Mouse (Mus musculus): Measurements from ENCODE around the gene Rsph10b. TPM values are rescaled to one million over a fixed set of nuclear protein-coding genes. Genes with fewer than 3 reads are reported as not detected.
"Not testable (repeated sequence)": the region's sequence is repeated elsewhere in the genome, so short reads cannot be mapped to it uniquely, and the experiment has no call there.

Gene Rsph10b
- total RNA-seq, 2 experiments from 2014 or later = 4.0 to 5.3 TPM

DNA sequence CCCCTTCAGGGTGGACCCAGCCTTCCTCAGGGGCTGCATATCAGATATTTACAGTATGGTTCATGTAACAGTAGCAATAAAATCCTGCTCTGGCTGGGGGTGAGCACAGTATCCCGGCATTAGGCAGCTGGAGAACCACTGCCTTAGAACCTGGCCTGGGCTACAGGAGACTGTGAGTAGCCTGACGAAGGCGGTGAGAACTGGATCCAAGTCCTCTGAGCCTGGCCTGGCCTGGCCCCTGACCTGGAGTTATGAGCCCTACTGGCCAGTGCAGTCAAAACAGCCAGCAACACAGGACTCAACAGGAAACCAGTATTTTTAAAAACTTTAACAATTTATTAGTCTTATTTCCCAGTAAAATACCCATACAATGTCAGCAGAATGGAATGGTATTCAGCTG lies 54.8 kb downstream of the Rsph10b start:
- intact Hi-C loops (cut with DNase I) = no loop called here
- DNase-seq (ENCODE audit: low spot score in 2 of 2) = no peak

GRCm38 (mm10) chr5:143989046-143989445 lies 56.2 kb downstream of the Rsph10b start:
- no peak for DNase-seq (ENCODE audit: low spot score in 2 of 2)
- intact Hi-C loops (cut with DNase I) = no loop called here

GRCm38 (mm10) chr5:143990086-143990485 lies 57.3 kb downstream of the Rsph10b start:
- no peak for DNase-seq (ENCODE audit: low spot score in 2 of 2)
- intact Hi-C loops (cut with DNase I) = no loop called here

DNA sequence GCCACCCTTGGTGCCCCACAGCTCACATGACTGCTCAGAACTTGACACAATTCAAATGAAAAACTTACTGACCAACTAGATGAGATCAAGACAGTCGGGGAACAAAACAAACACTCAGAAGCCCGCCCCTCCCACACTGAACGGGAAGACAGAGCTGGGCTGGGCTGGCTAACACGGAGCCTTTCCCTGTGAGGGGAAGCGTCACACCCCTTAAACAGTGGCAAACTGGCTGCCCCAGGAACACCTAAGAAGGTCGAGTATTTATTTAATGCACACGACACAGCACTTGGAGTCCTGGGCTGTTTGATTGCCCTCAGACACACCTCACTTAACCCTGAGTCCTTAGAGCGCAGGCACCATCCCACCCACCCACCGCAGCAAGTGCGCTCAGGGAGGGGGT lies 59.8 kb downstream of the Rsph10b start:
- intact Hi-C loops (cut with DNase I) = no loop called here
- DNase-seq (ENCODE audit: low spot score in 2 of 2) = no peak

DNA sequence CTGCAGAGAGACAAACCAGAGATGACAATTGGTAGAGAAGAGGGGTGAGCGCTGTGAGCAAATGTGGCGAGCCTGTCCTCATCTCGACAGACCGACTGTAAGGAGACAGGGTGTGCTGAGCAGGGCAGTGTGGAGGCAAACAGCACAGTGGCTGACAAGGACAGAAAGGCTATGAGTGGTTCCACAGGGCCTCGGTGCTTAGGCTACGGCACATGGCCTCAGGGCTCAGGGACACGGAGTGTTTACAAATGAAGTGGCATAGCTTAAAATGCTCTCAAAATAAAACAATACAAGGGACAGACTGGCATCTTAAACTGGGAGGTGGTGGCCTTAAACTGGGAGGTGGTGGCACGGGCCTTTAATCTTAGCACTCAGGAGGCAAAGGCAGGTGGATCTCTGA lies 60.4 kb downstream of the Rsph10b start:
- no peak for DNase-seq (ENCODE audit: low spot score in 2 of 2)
- intact Hi-C loops (cut with DNase I) = no loop called here

GRCm38 (mm10) chr5:143993849-143994248 lies 61.0 kb downstream of the Rsph10b start:
- no peak for DNase-seq (ENCODE audit: low spot score in 2 of 2)
- intact Hi-C loops (cut with DNase I) = no loop called here

- DNase-seq (ENCODE audit: low spot score in 2 of 2) = no peak
- intact Hi-C loops (cut with DNase I) = no loop called here
Observed at GRCm38 (mm10) chr5:143994632-143995365, 62.0 kb downstream of the Rsph10b start.

GRCm38 (mm10) chr5:143999409-143999808 lies 66.6 kb downstream of the Rsph10b start:
- intact Hi-C loops (cut with DNase I) = no loop called here

DNA sequence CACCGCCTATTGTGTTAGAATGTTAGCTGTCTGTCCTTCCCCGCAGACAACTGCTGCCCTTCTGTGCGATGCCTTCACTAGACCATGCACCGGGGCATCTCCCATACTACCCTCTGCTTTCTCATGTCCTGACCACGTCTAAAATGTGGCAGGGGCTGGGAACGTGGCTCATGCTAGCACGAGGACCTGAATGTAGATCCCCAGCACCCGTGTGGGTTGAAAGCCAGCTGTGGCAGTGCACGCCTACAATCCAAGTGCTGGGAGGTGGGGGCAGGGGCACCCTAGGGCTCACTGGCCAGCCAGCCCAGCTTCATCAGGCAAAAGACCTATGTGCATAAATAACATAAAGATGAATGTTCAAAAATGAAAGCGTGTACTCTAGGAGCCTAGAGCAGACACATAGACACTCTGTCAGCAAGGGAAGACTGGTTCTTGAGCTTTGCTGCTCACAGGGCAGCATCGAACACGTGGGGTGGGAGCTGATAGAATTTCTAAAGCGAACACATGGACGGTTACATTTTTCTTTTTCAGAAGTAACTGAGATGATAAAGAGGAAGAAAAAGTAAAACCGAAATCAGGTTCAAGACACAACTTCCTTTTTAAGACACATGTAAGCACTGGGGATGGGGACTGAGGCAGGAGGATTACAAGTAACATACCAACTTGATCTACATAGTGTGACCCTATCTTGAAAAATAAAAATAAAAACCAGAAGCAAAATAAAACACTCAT lies 69.8 kb downstream of the Rsph10b start:
- no peak for DNase-seq (ENCODE audit: low spot score in 2 of 2)
- intact Hi-C loops (cut with DNase I) = no loop called here

More at GRCm38 (mm10) chr5:143999409-143999808, 66.6 kb downstream of the Rsph10b start:
- no peak for DNase-seq (ENCODE audit: low spot score in 2 of 2)

GRCm38 (mm10) chr5:144013366-144014134 lies 80.7 kb downstream of the Rsph10b start:
- DNase-seq (ENCODE audit: low spot score in 2 of 2); intact Hi-C loops (cut with DNase I): not testable (repeated sequence)

DNA sequence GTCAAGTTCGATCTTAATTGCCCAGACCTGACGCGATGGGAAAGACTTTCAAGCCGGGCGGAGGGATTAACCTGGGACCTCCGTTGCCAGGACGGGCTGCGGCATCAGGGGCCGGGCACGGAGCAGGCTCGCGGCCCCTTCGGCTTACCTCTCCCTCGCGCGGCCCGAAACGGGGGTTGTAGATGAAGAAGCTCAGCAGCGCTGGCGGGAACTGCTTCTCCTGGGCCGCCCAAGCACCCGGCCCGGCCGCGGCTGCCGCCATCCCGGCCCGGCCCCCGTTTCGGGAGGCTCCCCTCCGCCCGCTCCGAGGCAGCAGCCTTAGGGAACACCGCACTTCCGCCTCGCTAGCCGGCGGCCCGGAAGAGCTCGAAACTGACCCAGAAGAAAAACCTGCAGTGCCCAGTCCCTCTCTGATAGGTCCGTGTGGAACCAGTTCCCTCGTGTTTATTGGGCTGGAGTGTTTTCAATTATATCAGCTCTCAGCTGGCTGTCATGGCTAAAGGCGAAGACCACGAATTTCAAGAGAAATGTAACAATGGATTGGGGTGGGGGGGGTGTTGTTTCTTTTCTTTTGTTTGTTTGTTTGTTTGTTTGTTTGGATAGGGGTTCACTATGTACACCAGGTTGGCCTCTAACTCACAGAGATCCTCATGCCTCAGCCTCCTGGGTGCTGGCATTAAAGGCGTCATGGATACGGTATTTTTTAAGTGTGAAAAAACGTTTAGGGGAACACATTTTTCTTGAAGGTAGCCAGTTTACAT lies 81.9 kb downstream of the Rsph10b start, which contains the start of gene Ccz1:
Ccz1 (minus strand) TSS at position 327 of the 761 bp plus-strand sequence.
- intact Hi-C loops (cut with DNase I) = no loop called here
- peak; percentile 75 to 81 for DNase-seq (ENCODE audit: low spot score in 2 of 2)

DNA sequence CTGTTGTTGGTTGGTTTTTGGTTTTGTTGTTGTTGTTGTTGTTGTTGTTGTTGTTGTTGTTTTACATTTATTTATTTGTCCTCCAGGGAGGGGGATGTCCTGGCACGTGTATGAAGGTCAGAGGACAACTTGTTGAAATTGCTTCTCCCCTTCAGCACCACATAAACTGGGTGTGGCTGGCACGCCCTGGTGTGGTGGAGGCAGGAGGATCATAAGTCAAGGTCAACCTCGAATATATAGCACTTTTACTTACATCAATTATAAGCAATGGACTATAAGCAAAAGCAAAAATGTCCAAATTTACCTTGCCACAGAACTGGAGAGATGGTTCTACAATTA lies 82.4 kb downstream of the Rsph10b start:
- DNase-seq (ENCODE audit: low spot score in 2 of 2) = no peak
- intact Hi-C loops (cut with DNase I) = no loop called here

GRCm38 (mm10) chr5:144015845-144016244 lies 83.0 kb downstream of the Rsph10b start:
- intact Hi-C loops (cut with DNase I) = no loop called here
- no peak for DNase-seq (ENCODE audit: low spot score in 2 of 2)

DNA sequence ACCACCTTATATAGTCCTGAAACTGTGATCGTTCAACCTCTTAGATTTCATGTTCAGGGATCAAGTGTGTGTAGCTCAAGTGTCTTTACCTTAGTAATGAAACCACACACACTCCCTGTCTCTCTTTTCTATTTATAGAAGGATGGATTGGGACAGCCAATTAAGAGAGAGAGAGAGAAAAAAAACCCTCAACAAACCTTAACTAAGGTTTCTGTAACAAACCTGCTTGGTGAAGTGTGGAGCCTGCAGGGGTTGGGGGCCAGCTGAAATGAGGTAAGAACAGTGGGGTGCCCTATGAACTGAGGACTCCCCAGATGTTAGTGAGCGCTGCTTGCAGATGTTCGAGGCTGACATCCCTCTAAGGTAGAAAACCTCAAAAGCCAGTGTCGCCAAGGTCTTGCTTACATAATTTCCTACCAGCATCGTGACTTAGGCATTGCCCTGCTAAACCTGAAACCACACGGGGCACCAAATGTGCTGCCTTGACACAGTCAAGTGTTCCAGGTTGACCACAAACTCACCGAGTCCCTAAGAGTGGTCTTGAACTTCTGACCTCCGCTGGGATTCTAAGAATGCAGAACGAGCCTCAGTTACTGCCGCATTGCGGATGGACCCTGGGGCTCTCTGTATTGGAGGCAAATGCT lies 93.9 kb downstream of the Rsph10b start, which contains the start of gene Ocm:
Ocm (minus strand) TSS at position 51 of the 644 bp plus-strand sequence.
- intact Hi-C loops (cut with DNase I) = no loop called here
- no peak for DNase-seq (ENCODE audit: low spot score in 2 of 2)

- intact Hi-C loops (cut with DNase I) = no loop called here
- no peak for DNase-seq (ENCODE audit: low spot score in 2 of 2)
Observed at GRCm38 (mm10) chr5:144032491-144032890, 99.7 kb downstream of the Rsph10b start.

- DNase-seq (ENCODE audit: low spot score in 2 of 2) = peak; percentile 37 to 49
- intact Hi-C loops (cut with DNase I) = no loop called here
Observed at GRCm38 (mm10) chr5:144034567-144034966, 101.7 kb downstream of the Rsph10b start.
